Mouse (Mus musculus) hindbrain, embryonic 16.5 days (tissue): Measurements from ENCODE around the gene Olfr374. TPM values are rescaled to one million over a fixed set of nuclear protein-coding genes. Genes with fewer than 3 reads are reported as not detected.

Source experiments
- ATAC-seq: fragments of 200-750 bp; cut with Nextera tagmentation; 2 replicates; pipeline ENCODE4 v1.8.0; 2017; ENCODE audit warnings: moderate TSS enrichment, moderate library complexity
- H3K27ac ChIP-seq: fragments of 300-500 bp; sonication (generic); 2 replicates; pipeline ENCODE4 v1.5.1; 2014; ENCODE audit warnings: low read depth, mild to moderate bottlenecking, control low read depth, low read length, moderate library complexity
- H3K27me3 ChIP-seq: fragments of 300-500 bp; sonication (generic); replicated peaks from 2 replicates; pipeline ENCODE4 v1.6.1; 2014; ENCODE audit warnings: low read length; ENCODE audit not compliant: control insufficient read depth, insufficient read depth
- H3K36me3 ChIP-seq: fragments of 300-500 bp; sonication (generic); 2 replicates; pipeline ENCODE4 v1.6.1; 2014; ENCODE audit warnings: mild to moderate bottlenecking, low read length, moderate library complexity, mixed read lengths; ENCODE audit not compliant: control insufficient read depth, insufficient read depth
- H3K4me1 ChIP-seq: fragments of 300-500 bp; sonication (generic); 2 replicates; pipeline ENCODE4 v1.6.1; 2014; ENCODE audit warnings: low read depth, low read length; ENCODE audit not compliant: control insufficient read depth, insufficient read depth
- H3K4me2 ChIP-seq: fragments of 300-500 bp; sonication (generic); 2 replicates; pipeline ENCODE4 v1.6.1; 2014; ENCODE audit warnings: mild to moderate bottlenecking, low read length, control low read depth, moderate library complexity
- H3K4me3 ChIP-seq: fragments of 300-500 bp; sonication (generic); 2 replicates; pipeline ENCODE4 v1.5.1; 2014; ENCODE audit warnings: mild to moderate bottlenecking, low read length, control low read depth, moderate library complexity
- H3K9ac ChIP-seq: fragments of 300-500 bp; sonication (generic); 2 replicates; pipeline ENCODE4 v1.6.1; 2014; ENCODE audit warnings: low read depth, mild to moderate bottlenecking, control low read depth, low read length, moderate library complexity
- H3K9me3 ChIP-seq: fragments of 300-500 bp; sonication (generic); 2 replicates; pipeline ENCODE4 v1.6.1; 2014; ENCODE audit warnings: mild to moderate bottlenecking, low read length, moderate library complexity; ENCODE audit not compliant: control insufficient read depth
- WGBS: fragments of 180-500 bp; shearing (Covaris S2); extraction: QIAGEN DNeasy Blood & Tissue Kit; methylation state at CpG from one replicate; pipeline ENCODE4 v1.1.7; 2014; 5-methylcytosine and 5-hydroxymethylcytosine counted together
- polyA plus RNA-seq: library from polyadenylated mRNA; unstranded; fragments of >200 nt; fragmentation: Nextera tagmentation; extraction: Ambion mirVana; gene quantifications from 2 replicates; pipeline ENCODE4 v1.2.1, GENCODE M21; 2015

The Olfr374 gene
- polyA plus RNA-seq, 1 experiment from 2014 or later, result 0.03 TPM

GRCm38 (mm10) chr8:72144345-72144975, 37.6 kb downstream of the Olfr374 start:
- H3K4me2 ChIP-seq, result no peak overlapping the region
- H3K27me3 ChIP-seq, result no peaks in the 10 kb centered on the region
- no peaks in the 10 kb centered on the region for H3K4me1 ChIP-seq
- no peaks in the 10 kb centered on the region for H3K9me3 ChIP-seq
- peaks cover 27% of the 10 kb centered on the region for H3K36me3 ChIP-seq
- H3K9ac ChIP-seq, result no peak overlapping the region
- no peak overlapping the region for H3K4me3 ChIP-seq
- 91% methylated on average over 5 of the region's 5 CpGs for WGBS
- H3K27ac ChIP-seq, result no peak overlapping the region
- ATAC-seq, result no peak

- H3K9me3 ChIP-seq, result no peaks in the 10 kb centered on the region
- WGBS, result 88% methylated on average over 3 of the region's 3 CpGs
- no peaks in the 10 kb centered on the region for H3K4me1 ChIP-seq
- no peak overlapping the region for H3K4me3 ChIP-seq
- H3K27ac ChIP-seq, result no peak overlapping the region
- H3K4me2 ChIP-seq, result no peak overlapping the region
- H3K27me3 ChIP-seq, result no peaks in the 10 kb centered on the region
- no peak for ATAC-seq
- H3K36me3 ChIP-seq, result peaks cover 32% of the 10 kb centered on the region
- no peak overlapping the region for H3K9ac ChIP-seq
These were observed 38.7 kb downstream of the Olfr374 start for GRCm38 (mm10) chr8:72145511-72145910.

- 80% methylated on average over 1 of the region's 1 CpGs for WGBS
- Histone ChIP-seq H3K4me2 (no peak overlapping the region), H3K27me3 (no peaks in the 10 kb centered on the region), H3K4me1 (no peaks in the 10 kb centered on the region), H3K36me3 (peaks cover 34% of the 10 kb centered on the region), H3K9ac (no peak overlapping the region), H3K4me3 (no peak overlapping the region), H3K9me3 (no peaks in the 10 kb centered on the region), H3K27ac (no peak overlapping the region)
- no peak for ATAC-seq
These were observed 39.2 kb downstream of the Olfr374 start for GRCm38 (mm10) chr8:72146056-72146455.

GRCm38 (mm10) chr8:72146556-72146955, 39.7 kb downstream of the Olfr374 start:
- Histone ChIP-seq H3K4me1 (no peaks in the 10 kb centered on the region), H3K27ac (no peak overlapping the region), H3K36me3 (peaks cover 36% of the 10 kb centered on the region), H3K9me3 (no peaks in the 10 kb centered on the region), H3K4me2 (no peak overlapping the region), H3K27me3 (no peaks in the 10 kb centered on the region), H3K4me3 (no peak overlapping the region), H3K9ac (no peak overlapping the region)
- no peak for ATAC-seq
- 93% methylated on average over 3 of the region's 3 CpGs for WGBS

- 85% methylated on average over 2 of the region's 2 CpGs for WGBS
- Histone ChIP-seq H3K27ac (no peak overlapping the region), H3K36me3 (peaks cover 36% of the 10 kb centered on the region), H3K27me3 (no peaks in the 10 kb centered on the region), H3K4me3 (no peak overlapping the region), H3K4me2 (no peak overlapping the region), H3K4me1 (no peaks in the 10 kb centered on the region), H3K9me3 (no peaks in the 10 kb centered on the region), H3K9ac (no peak overlapping the region)
- no peak for ATAC-seq
These were observed 40.4 kb downstream of the Olfr374 start for GRCm38 (mm10) chr8:72147266-72147665.

GRCm38 (mm10) chr8:72149056-72149455, 42.2 kb downstream of the Olfr374 start:
- Histone ChIP-seq H3K4me3 (no peak overlapping the region), H3K4me1 (no peaks in the 10 kb centered on the region), H3K4me2 (no peak overlapping the region), H3K9me3 (no peaks in the 10 kb centered on the region), H3K27me3 (no peaks in the 10 kb centered on the region), H3K36me3 (peaks cover 36% of the 10 kb centered on the region), H3K27ac (no peak overlapping the region), H3K9ac (no peak overlapping the region)
- ATAC-seq, result no peak
- 95% methylated on average over 1 of the region's 1 CpGs for WGBS

- Histone ChIP-seq H3K9me3 (no peaks in the 10 kb centered on the region), H3K4me1 (no peaks in the 10 kb centered on the region), H3K9ac (no peak overlapping the region), H3K4me2 (no peak overlapping the region), H3K36me3 (peaks cover 23% of the 10 kb centered on the region), H3K4me3 (no peak overlapping the region), H3K27ac (no peak overlapping the region), H3K27me3 (no peaks in the 10 kb centered on the region)
- ATAC-seq, result no peak
- 89% methylated on average over 3 of the region's 3 CpGs for WGBS
These were observed 44.7 kb downstream of the Olfr374 start for GRCm38 (mm10) chr8:72151418-72152078.

- no peak overlapping the region for H3K4me2 ChIP-seq
- no peak overlapping the region for H3K9ac ChIP-seq
- no peaks in the 10 kb centered on the region for H3K27me3 ChIP-seq
- H3K4me1 ChIP-seq, result no peaks in the 10 kb centered on the region
- H3K27ac ChIP-seq, result no peak overlapping the region
- ATAC-seq, result no peak
- no peak overlapping the region for H3K4me3 ChIP-seq
- peaks cover 13% of the 10 kb centered on the region for H3K36me3 ChIP-seq
- H3K9me3 ChIP-seq, result no peaks in the 10 kb centered on the region
These were observed 46.5 kb downstream of the Olfr374 start for GRCm38 (mm10) chr8:72153382-72153781.

GRCm38 (mm10) chr8:72158096-72158495, 51.3 kb downstream of the Olfr374 start:
- Histone ChIP-seq H3K27me3 (no peaks in the 10 kb centered on the region), H3K4me2 (no peak overlapping the region), H3K4me1 (peaks cover 19% of the 10 kb centered on the region), H3K27ac (no peak overlapping the region), H3K9ac (no peak overlapping the region), H3K9me3 (no peaks in the 10 kb centered on the region), H3K4me3 (no peak overlapping the region), H3K36me3 (0 out of 2 replicates have a peak, but pooled peaks cover 4% of the 10 kb centered on the region)
- WGBS, result 88% methylated on average over 2 of the region's 2 CpGs
- ATAC-seq, result no peak
